Mouse (Mus musculus) left cerebral cortex, adult 18-20 months (tissue): Measurements from ENCODE around the gene Slc25a24. TPM values are rescaled to one million over a fixed set of nuclear protein-coding genes. Genes with fewer than 3 reads are reported as not detected.

Experiments used
- DNase-seq, 2 experiments: peaks; one replicate each; pipeline ENCODE4 v3.0.0; 2021 to 2022; ENCODE audit warnings: low spot score in 2 of 2, mixed read lengths in 1 of 2
- total RNA-seq, 2 experiments: library from RNA; stranded (reverse); gene quantifications; 2 replicates each; pipeline ENCODE4 v1.2.3; 2021

Slc25a24 gene
- total RNA-seq, 2 experiments from 2014 or later, result 2.4 to 3.7 TPM

DNA sequence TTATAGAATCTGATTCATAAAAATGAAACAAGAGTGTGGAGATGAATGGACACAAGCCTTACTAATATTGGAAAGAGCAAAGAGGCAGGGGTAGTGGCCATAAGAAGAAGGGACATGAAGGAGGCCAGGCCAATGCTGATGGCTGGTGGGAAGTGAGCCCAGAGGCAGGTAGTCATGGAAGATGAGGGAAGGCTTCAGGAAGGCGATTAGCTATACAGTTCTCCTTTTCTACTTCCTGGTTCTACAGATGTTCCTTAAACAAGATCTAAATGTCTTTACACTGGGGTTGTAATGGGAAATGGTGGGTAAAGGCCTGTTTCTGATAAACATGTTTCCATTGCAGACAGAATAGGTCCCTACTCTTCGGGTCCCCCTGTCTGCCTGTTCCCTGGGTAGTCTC lies 46.2 kb downstream of the Slc25a24 start:
- no peak for DNase-seq

DNA sequence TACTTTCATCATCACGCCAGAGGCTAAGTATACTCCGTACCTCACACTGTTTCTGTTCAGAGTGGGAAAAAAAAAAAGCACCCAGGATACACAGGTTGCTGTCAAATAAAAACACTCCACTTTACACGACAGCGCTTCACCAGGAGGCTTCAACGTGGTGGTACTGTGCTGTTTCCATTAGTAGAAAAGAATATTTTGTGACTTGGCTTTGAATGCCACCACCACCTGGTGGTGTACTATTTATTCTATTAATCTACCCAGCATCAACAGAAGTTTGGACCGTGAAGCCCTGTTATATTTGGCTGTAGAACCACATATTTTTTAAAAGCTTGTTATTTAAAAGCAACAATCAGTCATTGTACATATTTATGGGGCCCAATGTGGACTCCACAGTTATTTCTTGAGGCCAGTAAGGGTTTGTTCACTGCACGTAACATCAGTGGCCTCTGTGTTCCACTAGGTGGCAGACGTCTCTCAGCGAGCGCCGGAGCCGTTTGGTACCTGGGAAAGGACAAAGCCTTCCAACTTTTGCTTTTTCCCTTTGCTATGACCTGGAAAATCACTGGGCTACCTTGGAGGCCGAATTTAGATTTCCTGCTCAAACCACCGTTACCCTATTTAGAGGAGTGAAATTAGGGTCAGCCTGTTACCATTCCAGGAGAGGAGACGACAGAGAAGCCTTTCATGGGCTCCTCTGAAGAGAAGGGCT lies 48.3 kb downstream of the Slc25a24 start:
- peak; percentile 67 to 76 for DNase-seq

- DNase-seq, result no peak
These were observed 51.4 kb downstream of the Slc25a24 start for GRCm38 (mm10) chr3:109174394-109174793.

- no peak for DNase-seq
These were observed 55.8 kb downstream of the Slc25a24 start for GRCm38 (mm10) chr3:109178705-109179104.

- DNase-seq, result no peak
These were observed 56.7 kb downstream of the Slc25a24 start for GRCm38 (mm10) chr3:109179528-109180076.

GRCm38 (mm10) chr3:109196166-109196565 lies 73.2 kb downstream of the Slc25a24 start:
- DNase-seq, result no peak

- no peak for DNase-seq
These were observed 76.3 kb downstream of the Slc25a24 start for GRCm38 (mm10) chr3:109199280-109199679.

DNA sequence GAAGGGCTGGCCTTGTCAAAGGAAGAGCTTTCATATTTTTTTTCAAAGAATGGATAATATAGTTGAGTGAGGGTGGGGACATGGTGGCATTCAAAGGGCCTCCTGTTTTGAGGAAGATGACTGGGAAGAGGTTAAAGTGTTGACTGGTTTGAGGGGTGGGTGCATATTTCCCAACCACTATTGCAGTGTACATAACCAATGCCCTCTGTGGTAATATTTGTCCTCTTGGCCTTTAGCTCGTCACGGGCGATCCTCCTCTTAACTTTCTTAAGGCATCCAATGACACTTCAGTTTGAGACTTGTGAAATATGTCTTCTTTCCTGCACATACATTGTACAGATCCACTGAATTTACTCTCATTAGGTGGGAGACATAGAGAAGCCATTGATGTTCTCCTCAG lies 89.4 kb downstream of the Slc25a24 start:
- DNase-seq, result no peak

- DNase-seq, result no peak
These were observed 93.4 kb downstream of the Slc25a24 start for GRCm38 (mm10) chr3:109216352-109216751.

Other genes with a start within 250 kb of the Slc25a24 start
- under 1 TPM; 0.07 to 0.42 TPM for gene Fndc7, start 233.1 kb upstream of the Slc25a24 start, total RNA-seq
- 10 to 100 TPM; 40.2 to 43.5 TPM for gene Prpf38b, start 211.4 kb upstream of the Slc25a24 start, total RNA-seq
- 1 to 10 TPM; 1.7 to 2.3 TPM for gene Henmt1, start 183.3 kb upstream of the Slc25a24 start, total RNA-seq
- not detected for gene Gm9857, start 182.7 kb upstream of the Slc25a24 start, total RNA-seq
- gene Fam102b, start 95.5 kb upstream of the Slc25a24 start, total RNA-seq, result 10 to 100 TPM; 32.5 to 34.8 TPM
- gene Slc25a54, start 42.7 kb upstream of the Slc25a24 start, total RNA-seq, result not detected
- 1 to 10 TPM; 5.3 to 6.6 TPM for gene Vav3, start 217.5 kb downstream of the Slc25a24 start, total RNA-seq